Mouse (Mus musculus) MEL (cell line): Measurements from ENCODE around the gene Hoxd8. TPM values are rescaled to one million over a fixed set of nuclear protein-coding genes. Genes with fewer than 3 reads are reported as not detected.

Experiments used
- DNase-seq: peaks from one replicate; pipeline ENCODE4 v3.0.0; 2011; ENCODE audit warnings: low read depth, low spot score
- H3K27ac ChIP-seq: 2 replicates; pipeline ENCODE4 v1.5.1; 2012; ENCODE audit warnings: low read depth, mild to moderate bottlenecking, control low read depth, low read length, moderate library complexity; ENCODE audit not compliant: control insufficient read depth
- H3K27me3 ChIP-seq, 2 experiments: fragments of 150-350 bp in 1 of 2; sonication (generic) in 1 of 2; 2 replicates each; pipeline ENCODE4 v1.6.1; 2012; ENCODE audit warnings: low read length in 2 of 2, mild to moderate bottlenecking in 2 of 2, improper control_type of control experiment in 1 of 2, moderate library complexity in 1 of 2; ENCODE audit not compliant: insufficient read depth in 2 of 2, control insufficient read depth in 1 of 2
- H3K36me3 ChIP-seq, 2 experiments: 2 replicates each; pipeline ENCODE4 v1.6.1; 2012 to 2014; ENCODE audit warnings: low read length in 2 of 2, improper control_type of control experiment in 1 of 2, inconsistent platforms in 1 of 2, mild to moderate bottlenecking in 1 of 2; ENCODE audit not compliant: insufficient read depth in 2 of 2, control insufficient read depth in 1 of 2
- H3K4me1 ChIP-seq, 2 experiments: fragments of 150-350 bp in 1 of 2; sonication (generic) in 1 of 2; 2 replicates each; pipeline ENCODE4 v1.6.1; 2012; ENCODE audit warnings: low read length in 2 of 2, improper control_type of control experiment in 1 of 2, mild to moderate bottlenecking in 1 of 2; ENCODE audit not compliant: insufficient read depth in 2 of 2, control insufficient read depth in 1 of 2
- H3K4me3 ChIP-seq, 2 experiments: fragments of 150-350 bp in 1 of 2; sonication (generic) in 1 of 2; 2 replicates each; pipeline ENCODE4 v1.5.1; 2012; ENCODE audit warnings: low read depth in 2 of 2, low read length in 2 of 2, mild to moderate bottlenecking in 2 of 2, moderate library complexity in 2 of 2, control low read depth in 1 of 2, improper control_type of control experiment in 1 of 2; ENCODE audit not compliant: control insufficient read depth in 1 of 2, insufficient read depth in 1 of 2
- H3K79me2 ChIP-seq: 2 replicates; pipeline ENCODE4 v1.6.1; 2012; ENCODE audit warnings: mild to moderate bottlenecking, low read length, moderate library complexity; ENCODE audit not compliant: control insufficient read depth, poor library complexity, insufficient read depth
- H3K9ac ChIP-seq: 2 replicates; pipeline ENCODE4 v1.6.1; 2012; ENCODE audit warnings: low read depth, mild to moderate bottlenecking, control low read depth, low read length, moderate library complexity; ENCODE audit not compliant: control insufficient read depth, poor library complexity, severe bottlenecking
- H3K9me3 ChIP-seq: fragments of 150-350 bp; sonication (generic); replicated peaks from 2 replicates; pipeline ENCODE4 v1.6.1; 2012; ENCODE audit warnings: mild to moderate bottlenecking, low read length, improper control_type of control experiment, moderate library complexity; ENCODE audit not compliant: insufficient read depth
- BHLHE40 ChIP-seq: IDR thresholded peaks from 2 replicates; pipeline ENCODE4 v1.6.1; 2012; ENCODE audit warnings: low read depth, mild to moderate bottlenecking, inconsistent platforms, low read length, improper control_type of control experiment, borderline replicate concordance
- CTCF ChIP-seq, 3 experiments: IDR thresholded peaks in 2 of 3; conservative IDR thresholded peaks in 1 of 3; 2 replicates each; pipeline ENCODE4 v1.5.1; 2011 to 2012; ENCODE audit warnings: low read length in 3 of 3, low read depth in 2 of 3, mild to moderate bottlenecking in 2 of 3, improper control_type of control experiment in 1 of 3, inconsistent platforms in 1 of 3, mixed read lengths in 1 of 3, moderate library complexity in 1 of 3; ENCODE audit not compliant: control insufficient read depth in 1 of 3, insufficient read depth in 1 of 3, poor library complexity in 1 of 3, severe bottlenecking in 1 of 3
- E2F4 ChIP-seq: IDR thresholded peaks from 2 replicates; pipeline ENCODE4 v1.6.1; 2011; ENCODE audit warnings: low read depth, low read length, improper control_type of control experiment, borderline replicate concordance
- ELF1 ChIP-seq: IDR thresholded peaks from 2 replicates; pipeline ENCODE4 v1.6.1; 2014; ENCODE audit warnings: low read depth, mild to moderate bottlenecking, inconsistent platforms, low read length, improper control_type of control experiment, moderate library complexity
- GABPA ChIP-seq: IDR thresholded peaks from 2 replicates; pipeline ENCODE4 v1.6.1; 2012; ENCODE audit warnings: low read depth, mild to moderate bottlenecking, inconsistent platforms, low read length, improper control_type of control experiment, moderate library complexity
- GATA1 ChIP-seq: IDR thresholded peaks from 2 replicates; pipeline ENCODE4 v1.6.1; 2011; ENCODE audit warnings: low read depth, low read length, improper control_type of control experiment
- HCFC1 ChIP-seq: IDR thresholded peaks from 2 replicates; pipeline ENCODE4 v1.6.1; 2012; ENCODE audit warnings: low read depth, mild to moderate bottlenecking, inconsistent platforms, low read length, improper control_type of control experiment, moderate library complexity
- KAT2A ChIP-seq: conservative IDR thresholded peaks from 2 replicates; pipeline ENCODE4 v1.6.1; 2012; ENCODE audit warnings: low read depth, low read length, improper control_type of control experiment, inconsistent platforms
- MAFK ChIP-seq: IDR thresholded peaks from 2 replicates; pipeline ENCODE4 v1.6.1; 2011; ENCODE audit warnings: low read depth, mild to moderate bottlenecking, low read length, improper control_type of control experiment, borderline replicate concordance
- MAX ChIP-seq: IDR thresholded peaks from 2 replicates; pipeline ENCODE4 v1.6.1; 2011; ENCODE audit warnings: low read length, improper control_type of control experiment
- MAZ ChIP-seq: IDR thresholded peaks from 2 replicates; pipeline ENCODE4 v1.6.1; 2012; ENCODE audit warnings: low read depth, mild to moderate bottlenecking, inconsistent platforms, low read length, improper control_type of control experiment
- MEF2A ChIP-seq: IDR thresholded peaks from 2 replicates; pipeline ENCODE4 v1.6.1; 2014; ENCODE audit warnings: low read depth, mild to moderate bottlenecking, inconsistent platforms, low read length, improper control_type of control experiment; ENCODE audit not compliant: poor library complexity, insufficient replicate concordance, severe bottlenecking; ENCODE audit errors: extremely low read depth
- MXI1 ChIP-seq: IDR thresholded peaks from 2 replicates; pipeline ENCODE4 v1.6.1; 2011; ENCODE audit warnings: mild to moderate bottlenecking, low read depth, low read length, improper control_type of control experiment
- MYB ChIP-seq: IDR thresholded peaks from 2 replicates; pipeline ENCODE4 v1.6.1; 2011; ENCODE audit warnings: mild to moderate bottlenecking, low read depth, low read length, improper control_type of control experiment
- NELFE ChIP-seq: IDR thresholded peaks from 2 replicates; pipeline ENCODE4 v1.6.1; 2011; ENCODE audit warnings: low read depth, low read length, improper control_type of control experiment
- NRF1 ChIP-seq: IDR thresholded peaks from 2 replicates; pipeline ENCODE4 v1.6.1; 2014; ENCODE audit warnings: low read depth, mild to moderate bottlenecking, inconsistent platforms, low read length, improper control_type of control experiment, moderate library complexity; ENCODE audit not compliant: poor library complexity, insufficient read depth, severe bottlenecking
- POLR2A ChIP-seq, 2 experiments: IDR thresholded peaks; 2 replicates each; pipeline ENCODE4 v1.6.1; 2011 to 2012; ENCODE audit warnings: low read length in 2 of 2, mild to moderate bottlenecking in 2 of 2, control low read depth in 1 of 2, improper control_type of control experiment in 1 of 2, low read depth in 1 of 2, moderate library complexity in 1 of 2; ENCODE audit not compliant: control insufficient read depth in 1 of 2, insufficient read depth in 1 of 2, poor library complexity in 1 of 2
- POLR2AphosphoS2 ChIP-seq: IDR thresholded peaks from 2 replicates; pipeline ENCODE4 v1.6.1; 2011; ENCODE audit warnings: low read length, improper control_type of control experiment
- RAD21 ChIP-seq: IDR thresholded peaks from 2 replicates; pipeline ENCODE4 v1.6.1; 2011; ENCODE audit warnings: mild to moderate bottlenecking, low read depth, low read length, improper control_type of control experiment
- RCOR1 ChIP-seq: IDR thresholded peaks from 2 replicates; pipeline ENCODE4 v1.6.1; 2012; ENCODE audit warnings: low read depth, mild to moderate bottlenecking, inconsistent platforms, low read length, improper control_type of control experiment
- SIN3A ChIP-seq: IDR thresholded peaks from 2 replicates; pipeline ENCODE4 v1.6.1; 2012; ENCODE audit warnings: low read length, improper control_type of control experiment, inconsistent platforms
- SMC3 ChIP-seq: IDR thresholded peaks from 2 replicates; pipeline ENCODE4 v1.6.1; 2011; ENCODE audit warnings: low read depth, low read length, improper control_type of control experiment
- TAL1 ChIP-seq: IDR thresholded peaks from 2 replicates; pipeline ENCODE4 v1.6.1; 2012; ENCODE audit warnings: mild to moderate bottlenecking, inconsistent platforms, low read length, moderate library complexity, mixed read lengths
- UBTF ChIP-seq: IDR thresholded peaks from 2 replicates; pipeline ENCODE4 v1.6.1; 2012; ENCODE audit warnings: low read depth, mild to moderate bottlenecking, inconsistent platforms, low read length, improper control_type of control experiment, moderate library complexity, borderline replicate concordance; ENCODE audit not compliant: insufficient read depth
- USF2 ChIP-seq, 2 experiments: IDR thresholded peaks; 2 replicates each; pipeline ENCODE4 v1.6.1; 2011 to 2012; ENCODE audit warnings: improper control_type of control experiment in 2 of 2, low read length in 2 of 2, borderline replicate concordance in 1 of 2, inconsistent platforms in 1 of 2, low read depth in 1 of 2, mild to moderate bottlenecking in 1 of 2; ENCODE audit not compliant: insufficient read depth in 1 of 2
- ZC3H11A ChIP-seq: IDR thresholded peaks from 2 replicates; pipeline ENCODE4 v1.6.1; 2012; ENCODE audit warnings: low read depth, mild to moderate bottlenecking, inconsistent platforms, low read length, improper control_type of control experiment
- ZMIZ1 ChIP-seq: IDR thresholded peaks from 2 replicates; pipeline ENCODE4 v1.6.1; 2012; ENCODE audit warnings: low read depth, mild to moderate bottlenecking, inconsistent platforms, low read length, improper control_type of control experiment, moderate library complexity
- ZNF384 ChIP-seq: IDR thresholded peaks from 2 replicates; pipeline ENCODE4 v1.6.1; 2012; ENCODE audit warnings: low read depth, mild to moderate bottlenecking, inconsistent platforms, low read length, improper control_type of control experiment
- polyA plus RNA-seq, 2 experiments: library from polyadenylated mRNA; stranded (reverse) in 1 of 2; unstranded in 1 of 2; fragments of >175 nt in 1 of 2; fragments of >200 nt in 1 of 2; gene quantifications; 2 replicates each; pipeline versions ENCODE4 v1.2.1 to v1.2.4; 2012; ENCODE audit warnings: low replicate concordance in 2 of 2, low read depth in 1 of 2; ENCODE audit not compliant: insufficient read length in 2 of 2, insufficient read depth in 1 of 2, missing spikeins in 1 of 2
- total RNA-seq: library from RNA; depleted of rRNA; stranded (reverse); fragments of 300-350 nt; gene quantifications from 2 replicates; pipeline ENCODE4 v1.2.3, GENCODE M21; 2012

The Hoxd8 gene
- total and polyA plus RNA-seq, 3 experiments = 4.7 to 7.4 TPM; not detected in 1

DNA sequence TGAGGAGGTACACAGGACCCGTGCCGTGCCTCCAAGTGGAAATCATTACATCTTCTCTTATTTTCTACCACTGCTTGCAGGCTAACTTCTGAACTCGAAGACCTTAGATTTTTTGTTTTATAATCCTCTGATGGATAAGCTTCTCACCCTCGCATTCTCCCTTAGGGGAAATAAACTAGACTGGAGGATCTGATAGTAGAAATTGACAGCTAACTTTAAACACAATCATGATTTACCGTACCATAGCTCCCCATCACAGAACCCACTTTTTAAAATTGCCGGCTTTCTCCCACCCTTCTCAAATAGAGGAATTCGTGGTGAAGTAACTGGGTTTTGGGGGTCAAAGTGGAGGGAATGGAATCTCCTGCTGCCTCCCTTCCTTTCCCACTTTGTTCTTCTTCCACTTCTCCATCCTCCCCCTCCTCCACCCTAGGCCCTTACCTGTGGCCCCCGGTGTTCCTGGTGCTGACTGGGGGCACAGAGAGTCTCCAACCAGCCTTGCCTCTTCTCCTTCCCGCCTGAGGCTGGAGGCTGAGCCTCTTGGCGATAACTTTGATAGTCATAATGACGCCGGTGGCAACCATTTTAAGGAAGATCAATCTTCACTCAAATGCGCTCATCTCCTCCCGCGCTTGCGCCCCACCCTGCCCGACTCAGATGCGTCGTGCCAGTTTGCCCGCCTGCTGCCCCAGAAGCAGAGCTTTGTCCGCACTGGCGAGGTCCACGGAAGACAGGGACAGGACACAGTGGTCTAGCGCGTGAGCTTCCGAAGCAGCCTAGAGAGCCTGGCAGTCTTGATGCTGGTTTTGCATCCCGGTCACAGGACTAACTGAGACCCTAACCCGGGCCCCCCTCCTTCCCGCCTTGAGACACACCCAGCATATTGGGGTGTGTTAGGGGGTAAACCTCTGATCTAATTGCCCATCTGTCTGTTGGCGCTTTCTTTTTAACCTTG is 43.7 kb upstream of the Hoxd8 start:
- Histone ChIP-seq H3K4me1 (no peaks in the 10 kb centered on the region), H3K4me3 (no peak overlapping the region), H3K9ac (no peak overlapping the region), H3K27ac (no peak overlapping the region), H3K79me2 (no peaks in the 10 kb centered on the region), H3K9me3 (no peaks in the 10 kb centered on the region), H3K27me3 (no peaks in the 10 kb centered on the region), H3K36me3 (no peaks in the 10 kb centered on the region)
- DNase-seq = no peak
- TF ChIP-seq ELF1 (no peak), ZMIZ1 (no peak), MYB (no peak), TAL1 (no peak), UBTF (no peak), POLR2AphosphoS2 (no peak), RAD21 (no peak), MXI1 (no peak)

- Histone ChIP-seq H3K27ac (no peak overlapping the region), H3K36me3 (no peaks in the 10 kb centered on the region), H3K9me3 (no peaks in the 10 kb centered on the region), H3K4me1 (no peaks in the 10 kb centered on the region), H3K4me3 (no peak overlapping the region), H3K79me2 (no peaks in the 10 kb centered on the region), H3K27me3 (no peaks in the 10 kb centered on the region), H3K9ac (no peak overlapping the region)
- peak; percentile 52 for DNase-seq
- TF ChIP-seq RAD21 = peak; percentile 91
- TF ChIP-seq MEF2A = no peak
- no peak for TF ChIP-seq BHLHE40
- TF ChIP-seq UBTF = no peak
- no peak for TF ChIP-seq HCFC1
- TF ChIP-seq ZNF384 = no peak
- TF ChIP-seq SIN3A = no peak
- no peak for TF ChIP-seq GATA1
- TF ChIP-seq E2F4 = no peak
- TF ChIP-seq USF2 (IDR thresholded peaks at IDR 0.05; ENCODE audit: borderline replicate concordance in 1 of 2, insufficient read depth in 1 of 2, low read depth in 1 of 2, low read length in 2 of 2) = no peak
- TF ChIP-seq KAT2A = no peak
- no peak for TF ChIP-seq POLR2A (IDR thresholded peaks at IDR 0.05; ENCODE audit: control insufficient read depth in 1 of 2, insufficient read depth in 1 of 2, low read depth in 1 of 2, low read length in 2 of 2, poor library complexity in 1 of 2)
- no peak for TF ChIP-seq GABPA
- TF ChIP-seq NRF1 = no peak
- no peak for TF ChIP-seq MAZ
- TF ChIP-seq MAFK = no peak
- TF ChIP-seq RCOR1 = no peak
- TF ChIP-seq ZC3H11A = peak; percentile 80
- no peak for TF ChIP-seq MAX
- TF ChIP-seq NELFE = no peak
- TF ChIP-seq SMC3 = peak; percentile 83
- peak; percentile 30 to 78 (median 75); a peak in 5 of 6 replicates for TF ChIP-seq CTCF (IDR thresholded peaks at IDR 0.05 in 2 of 3, conservative IDR thresholded peaks at IDR 0.05 in 1 of 3; ENCODE audit: control insufficient read depth in 1 of 3, insufficient read depth in 1 of 3, low read depth in 2 of 3, low read length in 3 of 3, poor library complexity in 1 of 3, severe bottlenecking in 1 of 3)
- TF ChIP-seq, all 39 proteins: peak for 4
These were observed 42.7 kb upstream of the Hoxd8 start for GRCm38 (mm10) chr2:74661685-74662084.
